Mouse (Mus musculus) MEL (cell line): ENCODE measurements around the gene Tmem169. TPM values are rescaled to one million over a fixed set of nuclear protein-coding genes. Genes with fewer than 3 reads are reported as not detected.

ENCODE experiments used
- DNase-seq: peaks from one replicate; pipeline ENCODE4 v3.0.0; 2011; ENCODE audit warnings: low read depth, low spot score
- H3K27ac ChIP-seq: 2 replicates; pipeline ENCODE4 v1.5.1; 2012; ENCODE audit warnings: low read depth, mild to moderate bottlenecking, control low read depth, low read length, moderate library complexity; ENCODE audit not compliant: control insufficient read depth
- H3K27me3 ChIP-seq, 2 experiments: fragments of 150-350 bp in 1 of 2; sonication (generic) in 1 of 2; 2 replicates each; pipeline ENCODE4 v1.6.1; 2012; ENCODE audit warnings: low read length in 2 of 2, mild to moderate bottlenecking in 2 of 2, improper control_type of control experiment in 1 of 2, moderate library complexity in 1 of 2; ENCODE audit not compliant: insufficient read depth in 2 of 2, control insufficient read depth in 1 of 2
- H3K36me3 ChIP-seq, 2 experiments: 2 replicates each; pipeline ENCODE4 v1.6.1; 2012 to 2014; ENCODE audit warnings: low read length in 2 of 2, improper control_type of control experiment in 1 of 2, inconsistent platforms in 1 of 2, mild to moderate bottlenecking in 1 of 2; ENCODE audit not compliant: insufficient read depth in 2 of 2, control insufficient read depth in 1 of 2
- H3K4me1 ChIP-seq, 2 experiments: fragments of 150-350 bp in 1 of 2; sonication (generic) in 1 of 2; 2 replicates each; pipeline ENCODE4 v1.6.1; 2012; ENCODE audit warnings: low read length in 2 of 2, improper control_type of control experiment in 1 of 2, mild to moderate bottlenecking in 1 of 2; ENCODE audit not compliant: insufficient read depth in 2 of 2, control insufficient read depth in 1 of 2
- H3K4me3 ChIP-seq, 2 experiments: fragments of 150-350 bp in 1 of 2; sonication (generic) in 1 of 2; 2 replicates each; pipeline ENCODE4 v1.5.1; 2012; ENCODE audit warnings: low read depth in 2 of 2, low read length in 2 of 2, mild to moderate bottlenecking in 2 of 2, moderate library complexity in 2 of 2, control low read depth in 1 of 2, improper control_type of control experiment in 1 of 2; ENCODE audit not compliant: control insufficient read depth in 1 of 2, insufficient read depth in 1 of 2
- H3K79me2 ChIP-seq: 2 replicates; pipeline ENCODE4 v1.6.1; 2012; ENCODE audit warnings: mild to moderate bottlenecking, low read length, moderate library complexity; ENCODE audit not compliant: control insufficient read depth, poor library complexity, insufficient read depth
- H3K9ac ChIP-seq: 2 replicates; pipeline ENCODE4 v1.6.1; 2012; ENCODE audit warnings: low read depth, mild to moderate bottlenecking, control low read depth, low read length, moderate library complexity; ENCODE audit not compliant: control insufficient read depth, poor library complexity, severe bottlenecking
- H3K9me3 ChIP-seq: fragments of 150-350 bp; sonication (generic); replicated peaks from 2 replicates; pipeline ENCODE4 v1.6.1; 2012; ENCODE audit warnings: mild to moderate bottlenecking, low read length, improper control_type of control experiment, moderate library complexity; ENCODE audit not compliant: insufficient read depth
- BHLHE40 ChIP-seq: IDR thresholded peaks from 2 replicates; pipeline ENCODE4 v1.6.1; 2012; ENCODE audit warnings: low read depth, mild to moderate bottlenecking, inconsistent platforms, low read length, improper control_type of control experiment, borderline replicate concordance
- CHD1 ChIP-seq: IDR thresholded peaks from 2 replicates; pipeline ENCODE4 v1.6.1; 2012; ENCODE audit warnings: low read depth, mild to moderate bottlenecking, inconsistent platforms, low read length, improper control_type of control experiment
- E2F4 ChIP-seq: IDR thresholded peaks from 2 replicates; pipeline ENCODE4 v1.6.1; 2011; ENCODE audit warnings: low read depth, low read length, improper control_type of control experiment, borderline replicate concordance
- ELF1 ChIP-seq: IDR thresholded peaks from 2 replicates; pipeline ENCODE4 v1.6.1; 2014; ENCODE audit warnings: low read depth, mild to moderate bottlenecking, inconsistent platforms, low read length, improper control_type of control experiment, moderate library complexity
- GATA1 ChIP-seq: IDR thresholded peaks from 2 replicates; pipeline ENCODE4 v1.6.1; 2011; ENCODE audit warnings: low read depth, low read length, improper control_type of control experiment
- JUND ChIP-seq: IDR thresholded peaks from 2 replicates; pipeline ENCODE4 v1.6.1; 2011; ENCODE audit warnings: low read depth, mild to moderate bottlenecking, improper control_type of control experiment, low read length
- MAX ChIP-seq: IDR thresholded peaks from 2 replicates; pipeline ENCODE4 v1.6.1; 2011; ENCODE audit warnings: low read length, improper control_type of control experiment
- MEF2A ChIP-seq: IDR thresholded peaks from 2 replicates; pipeline ENCODE4 v1.6.1; 2014; ENCODE audit warnings: low read depth, mild to moderate bottlenecking, inconsistent platforms, low read length, improper control_type of control experiment; ENCODE audit not compliant: poor library complexity, insufficient replicate concordance, severe bottlenecking; ENCODE audit errors: extremely low read depth
- MXI1 ChIP-seq: IDR thresholded peaks from 2 replicates; pipeline ENCODE4 v1.6.1; 2011; ENCODE audit warnings: mild to moderate bottlenecking, low read depth, low read length, improper control_type of control experiment
- MYB ChIP-seq: IDR thresholded peaks from 2 replicates; pipeline ENCODE4 v1.6.1; 2011; ENCODE audit warnings: mild to moderate bottlenecking, low read depth, low read length, improper control_type of control experiment
- POLR2A ChIP-seq, 2 experiments: IDR thresholded peaks; 2 replicates each; pipeline ENCODE4 v1.6.1; 2011 to 2012; ENCODE audit warnings: low read length in 2 of 2, mild to moderate bottlenecking in 2 of 2, control low read depth in 1 of 2, improper control_type of control experiment in 1 of 2, low read depth in 1 of 2, moderate library complexity in 1 of 2; ENCODE audit not compliant: control insufficient read depth in 1 of 2, insufficient read depth in 1 of 2, poor library complexity in 1 of 2
- POLR2AphosphoS2 ChIP-seq: IDR thresholded peaks from 2 replicates; pipeline ENCODE4 v1.6.1; 2011; ENCODE audit warnings: low read length, improper control_type of control experiment
- POLR2AphosphoS5 ChIP-seq: IDR thresholded peaks from 2 replicates; pipeline ENCODE4 v1.6.1; 2012; ENCODE audit warnings: low read depth, borderline replicate concordance, mild to moderate bottlenecking, inconsistent platforms, low read length, moderate library complexity, mixed read lengths
- RCOR1 ChIP-seq: IDR thresholded peaks from 2 replicates; pipeline ENCODE4 v1.6.1; 2012; ENCODE audit warnings: low read depth, mild to moderate bottlenecking, inconsistent platforms, low read length, improper control_type of control experiment
- SMC3 ChIP-seq: IDR thresholded peaks from 2 replicates; pipeline ENCODE4 v1.6.1; 2011; ENCODE audit warnings: low read depth, low read length, improper control_type of control experiment
- TCF12 ChIP-seq: IDR thresholded peaks from 2 replicates; pipeline ENCODE4 v1.6.1; 2014; ENCODE audit warnings: low read depth, mild to moderate bottlenecking, inconsistent platforms, low read length, improper control_type of control experiment, moderate library complexity
- UBTF ChIP-seq: IDR thresholded peaks from 2 replicates; pipeline ENCODE4 v1.6.1; 2012; ENCODE audit warnings: low read depth, mild to moderate bottlenecking, inconsistent platforms, low read length, improper control_type of control experiment, moderate library complexity, borderline replicate concordance; ENCODE audit not compliant: insufficient read depth
- USF2 ChIP-seq, 2 experiments: IDR thresholded peaks; 2 replicates each; pipeline ENCODE4 v1.6.1; 2011 to 2012; ENCODE audit warnings: improper control_type of control experiment in 2 of 2, low read length in 2 of 2, borderline replicate concordance in 1 of 2, inconsistent platforms in 1 of 2, low read depth in 1 of 2, mild to moderate bottlenecking in 1 of 2; ENCODE audit not compliant: insufficient read depth in 1 of 2
- ZMIZ1 ChIP-seq: IDR thresholded peaks from 2 replicates; pipeline ENCODE4 v1.6.1; 2012; ENCODE audit warnings: low read depth, mild to moderate bottlenecking, inconsistent platforms, low read length, improper control_type of control experiment, moderate library complexity
- ZNF384 ChIP-seq: IDR thresholded peaks from 2 replicates; pipeline ENCODE4 v1.6.1; 2012; ENCODE audit warnings: low read depth, mild to moderate bottlenecking, inconsistent platforms, low read length, improper control_type of control experiment
- polyA plus RNA-seq, 2 experiments: library from polyadenylated mRNA; stranded (reverse) in 1 of 2; unstranded in 1 of 2; fragments of >175 nt in 1 of 2; fragments of >200 nt in 1 of 2; gene quantifications; 2 replicates each; pipeline versions ENCODE4 v1.2.1 to v1.2.4; 2012; ENCODE audit warnings: low replicate concordance in 2 of 2, low read depth in 1 of 2; ENCODE audit not compliant: insufficient read length in 2 of 2, insufficient read depth in 1 of 2, missing spikeins in 1 of 2
- total RNA-seq: library from RNA; depleted of rRNA; stranded (reverse); fragments of 300-350 nt; gene quantifications from 2 replicates; pipeline ENCODE4 v1.2.3, GENCODE M21; 2012

Tmem169 gene
- total and polyA plus RNA-seq, 3 experiments = 0.06 TPM; not detected in 2

GRCm38 (mm10) chr1:72286904-72287303, 2.7 kb downstream of the Tmem169 start:
- H3K4me3 ChIP-seq = no peak overlapping the region
- peaks cover 0 to 7% of the 10 kb centered on the region in 2 experiments; a peak in 2 of 4 replicates for H3K4me1 ChIP-seq
- H3K9ac ChIP-seq = no peak overlapping the region
- peaks cover 3 to 6% of the 10 kb centered on the region in 2 experiments; a peak in 3 of 4 replicates for H3K27me3 ChIP-seq
- H3K79me2 ChIP-seq = no peaks in the 10 kb centered on the region; the same call in 1 of the 2 replicates
- TF ChIP-seq POLR2AphosphoS5 (no peak), ELF1 (no peak), UBTF (no peak), JUND (no peak), MEF2A (no peak), ZMIZ1 (no peak), CHD1 (no peak), POLR2AphosphoS2 (no peak), MXI1 (no peak), POLR2A (IDR thresholded peaks at IDR 0.05; ENCODE audit: control insufficient read depth in 1 of 2, insufficient read depth in 1 of 2, low read depth in 1 of 2, low read length in 2 of 2, poor library complexity in 1 of 2) (no peak), MYB (no peak)
- no peaks in the 10 kb centered on the region for H3K9me3 ChIP-seq
- no peak for DNase-seq
- no peak overlapping the region for H3K27ac ChIP-seq
- H3K36me3 ChIP-seq = peaks cover 0 to 7% of the 10 kb centered on the region in 2 experiments; a peak in 2 of 4 replicates

DNA sequence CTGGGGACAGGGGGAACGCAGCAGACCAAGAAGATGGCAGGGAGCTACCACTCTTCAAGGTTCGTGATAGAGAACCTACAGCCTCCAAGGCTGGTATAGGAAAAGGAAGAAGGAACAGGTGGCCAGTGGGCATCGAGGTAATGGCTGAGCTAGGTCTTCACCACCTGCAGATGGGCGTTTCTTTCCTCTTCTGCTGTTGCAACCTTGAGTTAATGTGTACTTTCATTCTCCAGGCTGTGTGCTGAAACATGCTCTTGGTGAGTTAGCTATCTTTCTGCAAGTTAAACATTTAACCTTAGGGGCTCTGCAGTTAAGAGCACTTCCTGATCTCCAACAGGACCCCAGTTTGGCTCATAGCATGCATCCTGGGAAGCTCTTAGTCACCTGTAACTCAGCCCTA, 3.7 kb downstream of the Tmem169 start:
- Histone ChIP-seq H3K79me2 (no peaks in the 10 kb centered on the region; the same call in 1 of the 2 replicates), H3K4me3 (no peak overlapping the region), H3K27ac (no peak overlapping the region), H3K36me3 (peaks cover 0 to 4% of the 10 kb centered on the region in 2 experiments; a peak in 2 of 4 replicates), H3K4me1 (peaks cover 0 to 7% of the 10 kb centered on the region in 2 experiments; a peak in 2 of 4 replicates), H3K9me3 (no peaks in the 10 kb centered on the region), H3K9ac (no peak overlapping the region)
- no peak for DNase-seq
- no peak for TF ChIP-seq POLR2AphosphoS5
- no peak for TF ChIP-seq TCF12
- no peak for TF ChIP-seq ZMIZ1
- TF ChIP-seq USF2 (IDR thresholded peaks at IDR 0.05; ENCODE audit: borderline replicate concordance in 1 of 2, insufficient read depth in 1 of 2, low read depth in 1 of 2, low read length in 2 of 2) = no peak
- no peak for TF ChIP-seq MAX
- no peak for TF ChIP-seq RCOR1
- no peak for TF ChIP-seq E2F4
- TF ChIP-seq GATA1 = no peak
- TF ChIP-seq BHLHE40 = no peak
- no peak for TF ChIP-seq SMC3
- no peak for TF ChIP-seq ZNF384
- TF ChIP-seq, all 39 proteins: peak for 0
- H3K27me3 ChIP-seq = peaks cover 3 to 6% of the 10 kb centered on the region in 2 experiments; a peak in 3 of 4 replicates
